Mouse (Mus musculus): Measurements from ENCODE around the gene Pou3f4. TPM values are rescaled to one million over a fixed set of nuclear protein-coding genes. Genes with fewer than 3 reads are reported as not detected.
"Not testable (repeated sequence)": the region's sequence is repeated elsewhere in the genome, so short reads cannot be mapped to it uniquely, and the experiment has no call there.

Pou3f4 gene
- 0.16 and 0.31 TPM in 2 replicates for total RNA-seq (2012; rRNA removed)

GRCm38 (mm10) chrX:110814151-110814571 is at the start of gene Pou3f4:
Gene Pou3f4, plus strand, starts transcription at chrX:110814280.
- H3K27ac ChIP-seq (ENCODE audit: insufficient read depth, low read depth, low read length, poor library complexity, severe bottlenecking), result no peak within 1 kb of the TSS
- H3K9me3 ChIP-seq (ENCODE audit: control insufficient read depth, insufficient read depth, low read depth, low read length), result no peaks in the 10 kb centered on the region
- no peak within 1 kb of the TSS for H3K9ac ChIP-seq (ENCODE audit: insufficient read depth, low read depth, low read length, poor library complexity, severe bottlenecking)
- in situ Hi-C loops (cut with MboI; ENCODE audit: low sequenced_read_pairs in 2 of 2, unreplicated experiment in 2 of 2), result no loop called here
- H3K36me3 ChIP-seq (ENCODE audit: control insufficient read depth, insufficient read depth, low read length, poor library complexity, severe bottlenecking), result no peaks in the 10 kb centered on the region
- DNase-seq (ENCODE audit: low read depth, low spot score), result no peak
- peak within 1 kb of the TSS in 1 of 2 experiments; percentile 61; a peak in 3 of 4 replicates for H3K4me3 ChIP-seq (ENCODE audit: insufficient read depth in 1 of 2, low read depth in 1 of 2, low read length in 2 of 2, poor library complexity in 1 of 2, severe bottlenecking in 1 of 2)
- no peak for TF ChIP-seq ZC3H11A (IDR thresholded peaks at IDR 0.05; ENCODE audit: borderline replicate concordance, low read depth, low read length)
- no peak for TF ChIP-seq CHD2 (IDR thresholded peaks at IDR 0.05; ENCODE audit: low read depth, low read length)
- no peak for TF ChIP-seq HCFC1 (IDR thresholded peaks at IDR 0.05; ENCODE audit: borderline replicate concordance, insufficient read depth, low read length)
- TF ChIP-seq ZNF384 (IDR thresholded peaks at IDR 0.05; ENCODE audit: low read depth, low read length), result no peak
- no peak for TF ChIP-seq MAFK (IDR thresholded peaks at IDR 0.05; ENCODE audit: insufficient read depth, low read depth, low read length)
- no peaks in the 10 kb centered on the region for H3K4me1 ChIP-seq (ENCODE audit: control insufficient read depth in 2 of 2, insufficient read depth in 2 of 2, low read length in 2 of 2, poor library complexity in 1 of 2)

- no peaks in the 10 kb centered on the region for H3K36me3 ChIP-seq (ENCODE audit: control insufficient read depth, insufficient read depth, low read length, poor library complexity, severe bottlenecking)
Observed at GRCm38 (mm10) chrX:110765939-110766338, 48.1 kb upstream of the Pou3f4 start.

DNA sequence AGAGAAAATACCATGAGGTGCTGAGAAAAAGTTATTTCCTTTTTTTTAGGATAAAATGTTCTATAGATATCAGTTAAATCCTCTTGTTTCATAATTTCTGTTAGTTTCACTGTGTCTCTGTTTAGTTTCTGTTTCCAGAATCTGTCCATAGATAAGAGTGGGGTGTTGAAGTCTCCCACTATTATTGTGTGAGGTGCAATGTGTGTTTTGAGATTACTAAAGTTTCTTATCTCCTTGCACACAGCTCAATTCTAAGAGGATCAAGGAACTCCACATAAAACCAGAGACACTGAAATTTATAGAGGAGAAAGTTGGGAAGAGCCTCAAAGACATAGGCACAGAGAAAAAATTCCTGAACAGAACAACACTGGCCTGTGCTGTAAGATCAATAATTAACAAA is 39.3 kb upstream of the Pou3f4 start:
- H3K4me1 ChIP-seq (ENCODE audit: control insufficient read depth in 2 of 2, insufficient read depth in 2 of 2, low read length in 2 of 2, poor library complexity in 1 of 2); in situ Hi-C loops (cut with MboI; ENCODE audit: low sequenced_read_pairs in 2 of 2, unreplicated experiment in 2 of 2); DNase-seq (ENCODE audit: low read depth, low spot score); H3K27ac ChIP-seq (ENCODE audit: insufficient read depth, low read depth, low read length, poor library complexity, severe bottlenecking); H3K4me3 ChIP-seq (ENCODE audit: insufficient read depth in 1 of 2, low read depth in 1 of 2, low read length in 2 of 2, poor library complexity in 1 of 2, severe bottlenecking in 1 of 2); H3K9ac ChIP-seq (ENCODE audit: insufficient read depth, low read depth, low read length, poor library complexity, severe bottlenecking); H3K9me3 ChIP-seq (ENCODE audit: control insufficient read depth, insufficient read depth, low read depth, low read length); H3K36me3 ChIP-seq (ENCODE audit: control insufficient read depth, insufficient read depth, low read length, poor library complexity, severe bottlenecking): not testable (repeated sequence)

More at GRCm38 (mm10) chrX:110765939-110766338, 48.1 kb upstream of the Pou3f4 start:
- no peaks in the 10 kb centered on the region for H3K4me1 ChIP-seq (ENCODE audit: control insufficient read depth in 2 of 2, insufficient read depth in 2 of 2, low read length in 2 of 2, poor library complexity in 1 of 2)
- DNase-seq (ENCODE audit: low read depth, low spot score), result no peak
- TF ChIP-seq ZC3H11A (IDR thresholded peaks at IDR 0.05; ENCODE audit: borderline replicate concordance, low read depth, low read length), result no peak
- no peaks in the 10 kb centered on the region for H3K9me3 ChIP-seq (ENCODE audit: control insufficient read depth, insufficient read depth, low read depth, low read length)
- H3K9ac ChIP-seq (ENCODE audit: insufficient read depth, low read depth, low read length, poor library complexity, severe bottlenecking), result no peak overlapping the region
- no peak overlapping the region for H3K27ac ChIP-seq (ENCODE audit: insufficient read depth, low read depth, low read length, poor library complexity, severe bottlenecking)
- H3K4me3 ChIP-seq (ENCODE audit: insufficient read depth in 1 of 2, low read depth in 1 of 2, low read length in 2 of 2, poor library complexity in 1 of 2, severe bottlenecking in 1 of 2), result no peak overlapping the region
- in situ Hi-C loops (cut with MboI; ENCODE audit: low sequenced_read_pairs in 2 of 2, unreplicated experiment in 2 of 2), result no loop called here

- Histone ChIP-seq H3K36me3 (ENCODE audit: control insufficient read depth, insufficient read depth, low read length, poor library complexity, severe bottlenecking) (no peaks in the 10 kb centered on the region), H3K9me3 (ENCODE audit: control insufficient read depth, insufficient read depth, low read depth, low read length) (no peaks in the 10 kb centered on the region), H3K9ac (ENCODE audit: insufficient read depth, low read depth, low read length, poor library complexity, severe bottlenecking) (no peak overlapping the region), H3K4me3 (ENCODE audit: insufficient read depth in 1 of 2, low read depth in 1 of 2, low read length in 2 of 2, poor library complexity in 1 of 2, severe bottlenecking in 1 of 2) (no peak overlapping the region), H3K4me1 (ENCODE audit: control insufficient read depth in 2 of 2, insufficient read depth in 2 of 2, low read length in 2 of 2, poor library complexity in 1 of 2) (no peaks in the 10 kb centered on the region), H3K27ac (ENCODE audit: insufficient read depth, low read depth, low read length, poor library complexity, severe bottlenecking) (no peak overlapping the region)
- TF ChIP-seq HCFC1 (IDR thresholded peaks at IDR 0.05; ENCODE audit: borderline replicate concordance, insufficient read depth, low read length), result no peak
- TF ChIP-seq ZNF384 (IDR thresholded peaks at IDR 0.05; ENCODE audit: low read depth, low read length), result no peak
- TF ChIP-seq ZC3H11A (IDR thresholded peaks at IDR 0.05; ENCODE audit: borderline replicate concordance, low read depth, low read length), result no peak
- TF ChIP-seq CHD2 (IDR thresholded peaks at IDR 0.05; ENCODE audit: low read depth, low read length), result no peak
- TF ChIP-seq MAFK (IDR thresholded peaks at IDR 0.05; ENCODE audit: insufficient read depth, low read depth, low read length), result no peak
- DNase-seq (ENCODE audit: low read depth, low spot score), result no peak
- in situ Hi-C loops (cut with MboI; ENCODE audit: low sequenced_read_pairs in 2 of 2, unreplicated experiment in 2 of 2), result no loop called here
Observed at GRCm38 (mm10) chrX:110802502-110802901, 11.6 kb upstream of the Pou3f4 start.

DNA sequence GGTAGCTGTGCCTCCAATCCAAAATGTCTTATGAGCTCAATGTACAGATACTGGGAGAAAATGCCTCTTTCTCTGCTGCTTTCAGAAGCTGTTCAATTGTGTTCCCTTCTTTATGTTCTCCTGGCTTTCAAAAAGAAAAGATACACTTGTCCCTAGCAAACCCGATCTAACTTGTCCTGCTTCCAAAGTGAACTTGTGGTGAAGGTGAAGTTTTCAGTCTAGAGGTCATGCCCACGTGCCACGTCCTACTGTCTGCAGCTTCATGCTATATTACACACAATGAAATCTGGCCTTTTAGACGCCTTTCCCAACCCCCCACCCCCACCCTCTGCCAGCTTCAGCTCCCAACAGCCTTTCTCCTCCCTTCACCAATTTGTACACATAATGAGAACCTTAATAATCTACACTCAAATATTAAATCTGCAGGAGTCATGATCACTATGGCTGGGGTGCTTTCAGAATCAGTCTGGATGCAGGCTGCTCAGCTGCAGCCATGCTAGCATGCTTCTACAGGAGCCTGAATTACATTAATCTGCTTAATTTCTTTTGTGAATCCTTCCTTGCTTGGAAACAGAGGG is 4.0 kb upstream of the Pou3f4 start:
- Histone ChIP-seq H3K9me3 (ENCODE audit: control insufficient read depth, insufficient read depth, low read depth, low read length) (no peaks in the 10 kb centered on the region), H3K36me3 (ENCODE audit: control insufficient read depth, insufficient read depth, low read length, poor library complexity, severe bottlenecking) (no peaks in the 10 kb centered on the region), H3K4me1 (ENCODE audit: control insufficient read depth in 2 of 2, insufficient read depth in 2 of 2, low read length in 2 of 2, poor library complexity in 1 of 2) (no peaks in the 10 kb centered on the region), H3K4me3 (ENCODE audit: insufficient read depth in 1 of 2, low read depth in 1 of 2, low read length in 2 of 2, poor library complexity in 1 of 2, severe bottlenecking in 1 of 2) (no peak overlapping the region), H3K27ac (ENCODE audit: insufficient read depth, low read depth, low read length, poor library complexity, severe bottlenecking) (no peak overlapping the region), H3K9ac (ENCODE audit: insufficient read depth, low read depth, low read length, poor library complexity, severe bottlenecking) (no peak overlapping the region)
- no peak for DNase-seq (ENCODE audit: low read depth, low spot score)
- TF ChIP-seq HCFC1 (IDR thresholded peaks at IDR 0.05; ENCODE audit: borderline replicate concordance, insufficient read depth, low read length), result no peak
- in situ Hi-C loops (cut with MboI; ENCODE audit: low sequenced_read_pairs in 2 of 2, unreplicated experiment in 2 of 2), result no loop called here

Data from ES-E14 (cell line).